Mouse (Mus musculus): ENCODE results near the gene Gm5726.
"Not testable (repeated sequence)": the region's sequence is repeated elsewhere in the genome, so short reads cannot be mapped to it uniquely, and the experiment has no call there.

Gene Gm5726

DNA sequence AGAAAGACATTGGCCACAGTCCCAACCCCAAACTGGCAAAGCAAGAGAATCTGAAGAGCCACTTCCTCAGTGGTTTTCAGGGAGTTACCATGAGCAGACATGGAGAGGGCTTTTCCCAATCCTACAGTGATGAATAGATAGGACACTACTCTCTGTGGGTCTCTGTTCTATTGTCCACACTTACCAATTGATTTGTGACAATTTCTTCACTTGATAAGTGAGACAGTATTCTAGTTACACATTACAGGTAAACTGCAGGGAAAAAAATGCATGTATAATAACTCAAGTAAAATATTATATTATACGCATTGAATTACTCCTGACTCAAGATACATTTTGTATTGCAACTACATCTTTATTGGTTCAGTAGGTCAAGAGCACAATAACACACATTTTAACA lies at the start of gene Gm5726:
Gene Gm5726 (minus strand): TSS at position 101 of the 400 bp plus-strand sequence.
- not testable (repeated sequence) for DNase-seq (ENCODE audit: extremely low read depth, low read depth, low spot score)

- not testable (repeated sequence) for DNase-seq (ENCODE audit: extremely low read depth, low read depth, low spot score)
Measured at GRCm38 (mm10) chr7:20576141-20576540, 30.6 kb upstream of the Gm5726 start, which contains the start of gene Gm4141. Gene Gm4141, minus strand, starts transcription at chr7:20576241.

GRCm38 (mm10) chr7:20533537-20533936 lies 12.0 kb downstream of the Gm5726 start, which contains the start of gene Vmn1r104:
Gene Vmn1r104, plus strand, starts transcription at chr7:20533837.
- not testable (repeated sequence) for DNase-seq (ENCODE audit: extremely low read depth, low read depth, low spot score)

- DNase-seq (ENCODE audit: extremely low read depth, low read depth, low spot score) = not testable (repeated sequence)
Measured at GRCm38 (mm10) chr7:20510434-20510833, 35.1 kb downstream of the Gm5726 start, which contains the start of gene Vmn1r103. Gene Vmn1r103, minus strand, starts transcription at chr7:20510534.
